Mouse (Mus musculus): ENCODE measurements around the gene Ewsr1. TPM values are rescaled to one million over a fixed set of nuclear protein-coding genes. Genes with fewer than 3 reads are reported as not detected.
A peak's percentile ranks its signal among the peaks of the same experiment; 100 is the strongest.
"Not testable (repeated sequence)": the region's sequence is repeated elsewhere in the genome, so short reads cannot be mapped to it uniquely, and the experiment has no call there.

Gene Ewsr1
- total RNA-seq, 4 experiments from 2014 or later, result 207 to 451 (median 331) TPM

DNA sequence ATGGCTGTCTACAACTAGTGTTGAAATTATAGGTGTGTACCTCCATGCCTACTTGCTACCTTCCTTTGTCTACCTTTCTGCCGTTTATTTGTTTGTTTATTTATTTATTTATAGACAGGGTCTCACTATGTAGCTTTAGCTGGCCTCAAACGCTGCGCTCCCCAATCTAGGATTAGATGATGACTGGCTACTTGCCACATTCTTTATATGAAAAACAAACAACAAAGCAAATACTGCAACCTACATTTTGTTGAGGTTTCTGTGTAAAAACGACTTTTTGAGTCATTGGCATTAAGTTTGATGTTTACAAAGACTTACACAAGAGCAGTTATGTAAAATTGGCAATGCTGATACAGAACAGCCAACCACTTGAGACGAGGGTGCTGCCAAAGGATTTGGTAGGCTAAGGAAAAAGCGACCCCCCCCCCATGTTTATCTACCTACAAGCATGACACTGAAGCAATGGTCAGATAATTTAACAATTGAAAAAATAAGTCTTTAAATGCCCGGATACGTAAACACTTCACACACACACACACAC is 2.5 kb downstream of the Ewsr1 start:
- no peak for DNase-seq

GRCm38 (mm10) chr11:5095877-5096276 is 3.2 kb downstream of the Ewsr1 start:
- no peak for DNase-seq

GRCm38 (mm10) chr11:5091706-5092105 is 7.4 kb downstream of the Ewsr1 start:
- no peak for DNase-seq

DNA sequence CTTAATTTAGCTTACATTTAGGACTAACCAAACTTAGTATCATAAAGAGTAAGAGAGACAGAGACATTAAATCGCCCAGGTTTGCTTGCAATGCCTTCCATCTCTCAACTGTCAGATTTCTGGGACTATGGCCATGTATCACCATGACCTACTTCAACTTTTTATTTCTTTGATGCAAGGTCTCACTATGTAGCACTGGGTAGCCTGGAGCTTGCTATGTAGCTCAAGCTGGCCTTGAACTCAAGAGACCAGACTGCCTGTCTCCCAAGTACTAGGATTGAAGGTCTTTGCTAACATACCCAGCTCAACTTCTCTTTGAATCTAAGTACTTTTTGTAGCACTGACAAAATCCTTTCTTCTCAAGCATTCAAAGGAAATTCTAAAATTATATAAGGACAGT is 9.9 kb downstream of the Ewsr1 start:
- peak; percentile 60 for DNase-seq

- not testable (repeated sequence) for DNase-seq
These were observed 22.2 kb downstream of the Ewsr1 start for GRCm38 (mm10) chr11:5076843-5077242.

DNA sequence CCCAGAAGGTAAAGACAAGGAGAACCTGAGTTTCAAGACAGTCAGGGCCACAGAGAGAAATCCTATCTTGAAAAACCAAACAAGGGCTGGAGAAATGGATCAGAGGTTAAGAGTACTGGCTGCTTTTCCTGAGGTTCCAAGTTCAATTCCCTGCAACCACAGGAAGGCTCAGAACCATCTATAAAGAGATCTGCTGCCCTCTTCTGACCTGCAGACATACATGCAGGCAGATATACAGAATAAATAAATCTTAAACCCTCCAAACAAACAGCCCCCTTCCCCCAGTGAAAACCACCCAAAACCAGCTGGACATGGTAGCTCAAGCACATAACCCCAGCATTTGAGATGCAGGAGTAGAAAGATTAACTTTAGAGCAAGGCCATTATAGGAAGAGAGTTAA is 23.3 kb downstream of the Ewsr1 start:
- no peak for DNase-seq

DNA sequence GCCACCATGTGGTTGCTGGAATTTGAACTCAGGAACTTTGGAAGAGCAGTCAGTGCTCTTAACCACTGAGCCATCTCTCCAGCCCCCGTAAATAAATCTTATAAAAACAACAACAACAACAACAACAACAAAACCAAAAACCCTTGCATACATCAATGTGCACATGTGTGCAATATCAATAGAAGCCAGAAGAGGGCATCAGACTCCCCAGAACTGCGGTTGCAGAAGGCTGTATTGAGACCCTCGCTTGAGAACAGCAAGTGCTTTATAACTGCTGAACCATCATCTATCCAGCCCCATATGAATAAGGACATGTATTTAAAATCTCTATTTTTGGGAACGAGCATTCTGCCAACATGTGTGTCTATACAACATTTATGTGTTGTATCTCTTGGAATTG is 24.2 kb downstream of the Ewsr1 start:
- DNase-seq, result no peak

DNA sequence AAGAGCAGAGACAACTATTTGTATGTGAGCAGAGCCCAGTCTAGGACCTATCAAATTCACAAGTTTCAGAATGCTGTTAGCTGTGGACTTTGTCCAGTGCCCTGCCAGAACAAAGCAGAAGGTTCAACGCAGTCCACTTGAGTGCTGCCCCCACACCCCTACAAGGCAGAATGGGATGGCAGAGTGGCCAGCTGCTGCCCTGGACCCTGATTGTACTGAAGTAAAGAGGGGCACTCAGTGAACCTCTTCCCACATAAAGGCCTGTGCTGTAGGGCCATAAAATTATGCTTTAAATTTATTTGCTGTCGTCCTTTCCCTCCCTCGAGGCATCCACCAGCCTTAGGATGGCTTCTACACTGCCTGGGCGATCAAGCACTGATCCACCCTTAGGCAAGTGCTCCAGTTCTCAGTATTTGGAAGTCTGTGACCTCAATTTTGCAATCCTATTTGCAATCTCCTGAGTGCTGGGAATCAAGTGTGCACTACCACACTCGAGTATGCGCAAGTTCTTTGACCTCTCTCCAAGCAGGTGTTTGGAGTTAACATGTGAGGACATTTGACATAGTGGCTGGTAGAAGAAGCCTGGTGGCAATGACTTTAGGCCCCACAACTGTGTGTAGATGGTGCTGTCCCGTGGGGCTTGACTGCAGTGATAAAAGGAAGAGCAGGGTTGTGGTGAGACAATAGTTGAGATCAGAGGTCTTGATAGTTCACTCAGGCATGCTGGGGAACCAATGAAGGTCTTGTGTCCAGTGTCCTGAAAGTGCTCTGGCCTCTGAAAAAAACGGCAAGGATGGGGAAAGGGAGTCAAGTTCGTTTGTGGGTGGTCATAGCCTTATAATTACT is 30.7 kb downstream of the Ewsr1 start:
- no peak for DNase-seq

- DNase-seq, result no peak
These were observed 32.0 kb downstream of the Ewsr1 start for GRCm38 (mm10) chr11:5067063-5067462.

DNA sequence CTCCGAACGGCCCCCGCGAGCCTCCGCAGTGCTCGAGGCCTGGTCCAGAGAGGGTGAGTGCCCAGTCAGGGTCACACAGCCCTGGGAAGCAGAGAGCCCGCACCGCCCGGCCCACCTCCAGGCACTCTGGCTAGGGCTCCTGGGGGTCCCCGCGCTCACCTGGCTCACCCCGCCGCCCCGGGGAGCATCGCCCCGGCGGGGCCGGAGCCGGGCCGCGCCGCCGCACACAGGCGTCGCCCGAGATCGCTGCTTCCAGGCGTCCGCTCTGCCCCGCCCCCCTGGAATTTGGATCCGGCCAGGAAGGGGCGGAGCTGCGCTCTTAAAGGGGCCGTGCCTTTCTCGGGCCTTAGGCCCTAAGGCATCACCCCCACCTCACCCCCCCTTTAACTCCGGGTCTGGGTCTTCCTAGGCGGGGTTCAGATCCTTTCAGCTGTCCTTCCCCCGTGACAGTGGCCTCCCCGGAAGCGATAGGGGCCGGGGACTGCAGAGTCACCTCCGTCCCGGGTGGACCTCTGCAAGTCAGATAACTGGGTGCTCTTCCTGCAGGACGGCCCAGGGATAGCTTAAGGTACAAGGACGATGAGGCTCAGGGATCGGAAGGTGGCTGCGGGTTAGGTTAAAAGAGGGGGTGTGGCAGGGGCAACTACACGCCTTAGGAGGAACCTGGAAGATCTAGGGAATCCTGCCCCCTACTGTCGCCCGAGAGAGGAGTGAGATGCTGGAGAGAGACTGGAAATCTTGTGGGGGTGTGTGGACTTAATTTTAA is 33.8 kb downstream of the Ewsr1 start, which contains the start of gene Gas2l1:
Gas2l1 (minus strand) TSS at position 272 of the 766 bp plus-strand sequence.
- peak; percentile 84 for DNase-seq

DNA sequence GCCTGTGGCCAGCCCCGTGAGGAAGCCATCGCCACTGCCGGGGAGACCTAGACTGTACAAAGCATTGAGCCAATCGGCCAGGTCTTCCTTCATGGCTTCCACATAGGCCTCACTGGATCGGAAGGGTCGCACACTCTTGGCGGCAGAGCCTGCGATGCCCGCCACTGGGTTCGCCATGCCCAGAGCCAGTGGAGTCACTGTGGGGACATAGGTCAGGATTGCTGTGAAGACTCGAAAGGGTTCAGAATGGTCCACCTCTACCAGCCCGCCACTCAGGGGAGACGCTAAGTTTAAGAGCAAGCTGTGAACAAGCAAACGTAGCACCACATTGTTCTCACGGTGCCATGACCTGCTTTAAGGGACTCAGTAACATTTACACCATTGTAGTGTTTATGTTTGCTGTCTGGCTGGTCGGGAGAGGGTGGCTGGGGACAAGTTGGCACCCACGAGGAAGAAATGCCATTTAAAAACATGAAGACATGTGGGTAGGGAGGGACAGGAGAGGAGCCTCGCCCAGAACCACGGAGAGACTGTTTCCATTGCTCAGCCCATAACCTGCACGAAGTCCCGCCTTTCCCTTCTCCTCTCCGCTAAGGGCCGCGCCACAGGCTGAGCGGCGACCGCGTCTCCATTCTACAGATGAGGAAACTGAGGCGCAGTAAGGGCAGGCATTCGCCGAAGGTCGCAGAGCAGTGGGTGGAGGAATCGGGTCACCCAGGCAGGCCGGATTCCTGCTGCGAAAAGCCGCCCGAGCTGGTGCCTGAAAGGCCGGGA is 34.6 kb downstream of the Ewsr1 start:
- DNase-seq, result no peak

GRCm38 (mm10) chr11:5063561-5064281 is 35.3 kb downstream of the Ewsr1 start:
- DNase-seq, result no peak

DNA sequence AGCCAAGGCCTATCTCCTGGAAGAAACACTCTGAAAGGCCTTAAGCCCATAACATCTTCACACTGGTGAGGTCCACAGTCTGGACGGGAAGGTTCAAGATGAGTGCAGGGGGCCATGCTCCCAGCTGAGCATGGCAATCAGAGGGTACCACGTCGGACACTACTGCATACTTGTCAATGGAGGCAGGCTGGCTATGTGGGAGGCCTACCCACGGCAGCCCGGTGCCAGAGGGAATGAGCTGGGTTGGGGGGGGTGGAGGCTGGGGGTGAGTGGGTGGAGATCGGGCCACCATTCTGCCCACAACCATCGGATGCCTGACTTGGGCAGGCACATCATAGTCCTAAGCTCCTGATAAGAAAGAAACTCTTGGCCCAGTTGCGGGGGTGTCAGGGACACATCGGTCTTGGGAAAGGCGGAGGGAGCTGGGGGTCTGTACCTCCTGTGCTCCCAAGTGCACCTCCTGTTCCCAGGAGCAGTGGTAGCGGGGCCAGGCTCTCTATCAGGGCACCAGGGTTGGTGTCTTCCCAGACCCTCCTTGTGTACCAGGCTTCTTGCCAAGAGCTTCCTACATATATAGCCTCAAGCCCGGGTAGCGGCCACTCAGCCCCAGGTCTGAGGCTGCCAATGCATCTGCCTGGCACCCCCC is 36.1 kb downstream of the Ewsr1 start:
- no peak for DNase-seq

DNA sequence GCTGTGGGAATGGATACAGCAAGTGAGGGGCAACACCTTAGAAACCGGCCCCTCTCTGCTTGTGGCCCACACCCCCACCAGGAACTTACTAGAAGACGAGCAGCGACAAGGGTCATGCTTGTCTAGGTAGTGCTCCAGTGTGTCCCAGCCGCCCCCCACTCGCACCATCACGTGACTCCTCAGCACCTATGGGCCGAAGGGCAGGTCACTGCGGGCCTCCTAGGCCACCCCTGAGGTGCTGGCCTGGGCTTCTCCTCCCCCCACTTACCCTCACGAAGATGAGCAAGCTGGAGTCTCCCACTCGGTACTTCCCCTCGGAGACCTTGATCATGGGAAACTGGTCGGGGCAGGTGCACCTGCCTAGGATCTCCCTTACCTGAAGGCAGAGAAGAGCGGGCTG is 36.7 kb downstream of the Ewsr1 start:
- DNase-seq, result no peak

DNA sequence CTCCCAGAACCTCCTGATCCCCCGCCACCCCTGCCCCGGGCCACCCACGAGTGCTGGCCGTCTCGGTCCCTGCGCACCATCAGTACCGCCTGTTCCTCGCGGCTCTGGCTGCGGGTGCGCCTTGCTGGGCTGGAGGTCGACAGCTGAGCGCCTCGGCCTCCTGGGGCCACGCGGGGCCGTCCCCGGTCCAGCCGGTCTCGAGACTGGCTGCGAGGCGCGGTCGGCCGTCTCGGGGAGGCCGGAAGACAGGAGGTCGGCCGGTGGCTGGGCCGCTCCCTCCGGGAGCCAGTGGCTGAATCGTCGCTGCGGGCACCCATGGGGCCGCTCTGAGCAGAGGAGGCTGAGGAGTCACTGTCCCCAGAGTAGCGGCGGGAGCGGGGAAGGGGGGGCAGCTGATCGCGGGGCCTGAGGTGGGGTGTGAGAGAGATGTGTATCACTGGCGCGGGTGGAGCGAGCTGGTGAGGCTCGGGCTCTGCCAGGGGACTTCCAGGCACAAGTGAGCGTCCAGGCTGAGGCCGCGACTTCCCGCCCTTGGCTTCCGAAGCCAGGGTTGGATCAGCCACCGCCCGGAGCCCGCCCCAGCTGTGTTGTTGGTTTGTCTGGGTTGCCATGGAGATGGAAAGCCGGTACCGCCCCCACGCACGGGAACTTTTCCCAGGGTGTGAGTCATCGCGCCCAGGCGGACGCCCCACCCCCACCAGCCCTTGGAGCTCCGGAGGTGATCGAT is 37.5 kb downstream of the Ewsr1 start:
- DNase-seq, result peak; percentile 95

GRCm38 (mm10) chr11:5060756-5061412 is 38.2 kb downstream of the Ewsr1 start:
- no peak for DNase-seq

DNA sequence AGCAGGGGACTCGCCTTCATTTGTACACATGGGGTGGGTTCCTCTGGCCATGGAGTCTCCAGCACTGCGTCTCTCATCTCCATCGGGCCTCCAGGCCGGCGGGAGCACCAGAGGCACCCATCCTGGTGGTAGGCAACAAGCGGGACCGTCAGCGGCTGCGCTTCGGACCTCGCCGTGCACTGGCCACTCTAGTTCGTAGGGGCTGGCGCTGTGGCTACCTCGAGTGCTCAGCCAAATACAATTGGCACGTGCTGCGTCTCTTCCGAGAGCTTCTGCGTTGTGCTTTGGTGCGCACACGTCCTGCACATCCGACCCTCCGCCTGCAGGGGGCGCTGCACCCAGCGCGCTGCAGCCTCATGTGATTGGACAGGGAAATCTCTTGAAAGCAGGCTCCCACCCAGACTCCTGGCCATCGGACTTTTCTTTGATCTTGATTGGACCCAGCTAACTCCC is 39.3 kb downstream of the Ewsr1 start:
- DNase-seq, result no peak

DNA sequence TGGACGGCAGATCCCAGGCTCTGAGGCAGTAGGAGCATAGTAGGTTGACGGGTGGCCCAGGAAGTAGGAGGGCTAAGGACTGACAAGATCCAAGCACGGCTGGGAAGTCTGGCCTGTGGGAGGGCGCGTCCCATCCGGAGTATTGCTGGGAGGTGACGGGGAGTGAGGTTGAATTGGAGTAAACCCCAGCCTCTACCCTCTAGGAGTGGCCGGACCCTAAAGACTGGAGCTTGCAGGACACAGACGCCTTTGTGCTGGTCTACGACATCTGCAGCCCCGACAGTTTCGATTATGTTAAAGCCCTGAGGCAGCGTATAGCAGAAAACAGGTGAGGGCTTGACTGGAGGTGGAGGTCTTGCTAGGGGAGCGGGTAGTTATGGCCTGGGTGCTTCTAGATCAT is 39.8 kb downstream of the Ewsr1 start:
- no peak for DNase-seq

- DNase-seq, result no peak
These were observed 40.3 kb downstream of the Ewsr1 start for GRCm38 (mm10) chr11:5058783-5059182.
